Mouse (Mus musculus): ENCODE results near the gene Slamf9.

DNA sequence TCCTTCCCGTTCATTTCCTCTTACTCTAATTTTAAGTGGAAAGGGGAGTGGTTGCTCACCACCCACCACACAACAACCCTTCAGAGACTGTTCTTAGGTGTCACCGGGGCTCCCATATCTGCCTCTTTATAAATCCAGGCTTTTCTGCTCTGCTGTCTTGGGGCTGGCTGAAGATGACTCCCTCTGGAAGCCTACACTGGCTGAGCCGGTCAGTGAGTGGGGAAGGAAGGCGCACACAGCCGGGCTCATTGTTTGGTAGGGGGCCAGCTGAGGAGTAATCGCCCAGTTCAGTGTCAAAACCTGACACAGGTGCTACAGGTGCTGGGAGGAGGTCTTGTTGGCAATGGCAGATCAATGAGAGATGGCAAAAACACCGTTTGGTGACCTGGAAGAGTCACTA lies 50.8 kb downstream of the Slamf9 start:
- TF ChIP-seq CTCF (IDR thresholded peaks at IDR 0.05; ENCODE audit: control insufficient read depth, insufficient read depth, insufficient replicate concordance, low read depth, low read length) (no peak), POLR2A (IDR thresholded peaks at IDR 0.05; ENCODE audit: control insufficient read depth, low read depth, low read length) (no peak)
